Mouse (Mus musculus) limb, embryonic 11.5 days (tissue): ENCODE data around the gene Spryd4. TPM values are rescaled to one million over a fixed set of nuclear protein-coding genes. Genes with fewer than 3 reads are reported as not detected.
"Not testable (repeated sequence)": the region's sequence is repeated elsewhere in the genome, so short reads cannot be mapped to it uniquely, and the experiment has no call there.

Experiments used
- ATAC-seq: fragments of 200-750 bp; cut with Nextera tagmentation; 2 replicates; pipeline ENCODE4 v1.8.0; 2017; ENCODE audit warnings: low read depth; ENCODE audit not compliant: insufficient number of reproducible peaks, low FRiP score, low TSS enrichment
- DNase-seq: peaks from one replicate; pipeline ENCODE4 v3.0.0-alpha.2; 2015; ENCODE audit warnings: low spot score
- H3K27ac ChIP-seq: fragments of 300-500 bp; sonication (generic); replicated peaks from 2 replicates; pipeline ENCODE4 v1.5.1; 2014; ENCODE audit warnings: low read depth, mild to moderate bottlenecking, low read length
- H3K27me3 ChIP-seq: fragments of 300-500 bp; sonication (generic); 2 replicates; pipeline ENCODE4 v1.6.1; 2014; ENCODE audit warnings: mild to moderate bottlenecking, low read length, mixed read lengths; ENCODE audit not compliant: control insufficient read depth, insufficient read depth
- H3K36me3 ChIP-seq: fragments of 300-500 bp; sonication (generic); 2 replicates; pipeline ENCODE4 v1.6.1; 2014; ENCODE audit warnings: mild to moderate bottlenecking, low read length, moderate library complexity, mixed read lengths; ENCODE audit not compliant: control insufficient read depth, insufficient read depth
- H3K4me1 ChIP-seq: fragments of 300-500 bp; sonication (generic); 2 replicates; pipeline ENCODE4 v1.6.1; 2014; ENCODE audit warnings: low read length, mixed read lengths; ENCODE audit not compliant: control insufficient read depth, insufficient read depth
- H3K4me2 ChIP-seq: fragments of 300-500 bp; sonication (generic); 2 replicates; pipeline ENCODE4 v1.6.1; 2014; ENCODE audit warnings: low read depth, mild to moderate bottlenecking, moderate library complexity; ENCODE audit not compliant: severe bottlenecking
- H3K4me3 ChIP-seq: fragments of 300-500 bp; sonication (generic); 2 replicates; pipeline ENCODE4 v1.5.1; 2014; ENCODE audit warnings: low read depth, low read length
- H3K9ac ChIP-seq: fragments of 300-500 bp; sonication (generic); 2 replicates; pipeline ENCODE4 v1.6.1; 2014; ENCODE audit warnings: mild to moderate bottlenecking, low read length
- H3K9me3 ChIP-seq: fragments of 300-500 bp; sonication (generic); 2 replicates; pipeline ENCODE4 v1.6.1; 2016; ENCODE audit warnings: low read length; ENCODE audit not compliant: control insufficient read depth
- WGBS: fragments of 180-500 bp; shearing (Covaris S2); extraction: QIAGEN DNeasy Blood & Tissue Kit; methylation state at CpG from one replicate; pipeline ENCODE4 v1.1.7; 2014; 5-methylcytosine and 5-hydroxymethylcytosine counted together
- polyA plus RNA-seq: library from polyadenylated mRNA; unstranded; fragments of >200 nt; fragmentation: Nextera tagmentation; extraction: Ambion mirVana; gene quantifications from 2 replicates; pipeline ENCODE4 v1.2.1, GENCODE M21; 2014

Spryd4 gene
- polyA plus RNA-seq = 32.5 and 33.1 TPM in 2 replicates

- WGBS = under 1% methylated on average over 30 of the region's 30 CpGs
- peak within 1 kb of the TSS; percentile 49 for H3K4me3 ChIP-seq
- H3K4me1 ChIP-seq = peaks cover 5% of the 10 kb centered on the region; the same call in 1 of the 2 replicates
- DNase-seq (peak; percentile 92), ATAC-seq (peak; percentile 90)
- no peak within 1 kb of the TSS for H3K27ac ChIP-seq
- H3K27me3 ChIP-seq = no peaks in the 10 kb centered on the region
- peak within 1 kb of the TSS; percentile 60 for H3K4me2 ChIP-seq
- H3K36me3 ChIP-seq = no peaks in the 10 kb centered on the region; the same call in 1 of the 2 replicates
- H3K9me3 ChIP-seq = no peaks in the 10 kb centered on the region
- peak within 1 kb of the TSS; percentile 17; the same call in 1 of the 2 replicates for H3K9ac ChIP-seq
Observed at GRCm38 (mm10) chr10:128211390-128212108, at the start of gene Spryd4. Spryd4 (minus strand) TSS chr10:128211807.

- 89% methylated on average over 7 of the region's 7 CpGs for WGBS
- not testable (repeated sequence) for H3K27ac ChIP-seq, ATAC-seq, H3K36me3 ChIP-seq, H3K27me3 ChIP-seq, DNase-seq, H3K4me1 ChIP-seq, H3K4me2 ChIP-seq, H3K9ac ChIP-seq, H3K4me3 ChIP-seq, H3K9me3 ChIP-seq
Observed at GRCm38 (mm10) chr10:128260376-128260775, 48.8 kb upstream of the Spryd4 start.

- no peaks in the 10 kb centered on the region for H3K4me1 ChIP-seq
- no peak overlapping the region for H3K9ac ChIP-seq
- no peak overlapping the region for H3K4me2 ChIP-seq
- no peak for ATAC-seq
- 92% methylated on average over 5 of the region's 5 CpGs for WGBS
- no peaks in the 10 kb centered on the region for H3K27me3 ChIP-seq
- no peak for DNase-seq
- H3K4me3 ChIP-seq = no peak overlapping the region
- H3K36me3 ChIP-seq = no peaks in the 10 kb centered on the region
- H3K9me3 ChIP-seq = no peaks in the 10 kb centered on the region
- no peak overlapping the region for H3K27ac ChIP-seq
Observed at GRCm38 (mm10) chr10:128259946-128260345, 48.3 kb upstream of the Spryd4 start.

- H3K9ac ChIP-seq = no peak overlapping the region
- WGBS = 95% methylated on average over 4 of the region's 4 CpGs
- no peak overlapping the region for H3K27ac ChIP-seq
- no peaks in the 10 kb centered on the region for H3K36me3 ChIP-seq
- no peak for ATAC-seq
- H3K4me1 ChIP-seq = no peaks in the 10 kb centered on the region
- no peak for DNase-seq
- no peak overlapping the region for H3K4me2 ChIP-seq
- no peaks in the 10 kb centered on the region for H3K9me3 ChIP-seq
- H3K4me3 ChIP-seq = no peak overlapping the region
- H3K27me3 ChIP-seq = no peaks in the 10 kb centered on the region
Observed at GRCm38 (mm10) chr10:128258953-128259352, 47.3 kb upstream of the Spryd4 start.

- DNase-seq (no peak), ATAC-seq (no peak)
- H3K27me3 ChIP-seq = no peaks in the 10 kb centered on the region
- no peak overlapping the region for H3K9ac ChIP-seq
- 81% methylated on average over 8 of the region's 8 CpGs for WGBS
- no peaks in the 10 kb centered on the region for H3K4me1 ChIP-seq
- H3K27ac ChIP-seq = no peak overlapping the region
- no peak overlapping the region for H3K4me2 ChIP-seq
- H3K36me3 ChIP-seq = peaks cover 11% of the 10 kb centered on the region
- H3K4me3 ChIP-seq = no peak overlapping the region
- H3K9me3 ChIP-seq = no peaks in the 10 kb centered on the region
Observed at GRCm38 (mm10) chr10:128256328-128256727, 44.7 kb upstream of the Spryd4 start.

GRCm38 (mm10) chr10:128255925-128256324 is 44.3 kb upstream of the Spryd4 start:
- Histone ChIP-seq H3K4me2 (no peak overlapping the region), H3K9me3 (no peaks in the 10 kb centered on the region), H3K36me3 (peaks cover 14% of the 10 kb centered on the region), H3K9ac (no peak overlapping the region), H3K27ac (no peak overlapping the region), H3K4me1 (no peaks in the 10 kb centered on the region), H3K4me3 (no peak overlapping the region), H3K27me3 (no peaks in the 10 kb centered on the region)
- 92% methylated on average over 8 of the region's 8 CpGs for WGBS
- ATAC-seq (no peak), DNase-seq (no peak)

GRCm38 (mm10) chr10:128253677-128254255 is 42.2 kb upstream of the Spryd4 start, which contains the start of gene Apon:
Apon (plus strand) TSS chr10:128254096.
- DNase-seq = no peak
- Histone ChIP-seq H3K27ac (no peak within 1 kb of the TSS), H3K4me2 (no peak within 1 kb of the TSS), H3K9ac (no peak within 1 kb of the TSS), H3K4me1 (no peaks in the 10 kb centered on the region), H3K4me3 (no peak within 1 kb of the TSS), H3K27me3 (no peaks in the 10 kb centered on the region), H3K9me3 (no peaks in the 10 kb centered on the region), H3K36me3 (peaks cover 33% of the 10 kb centered on the region)
- no peak for ATAC-seq
- WGBS = 89% methylated on average over 4 of the region's 4 CpGs

GRCm38 (mm10) chr10:128250565-128250964 is 39.0 kb upstream of the Spryd4 start:
- DNase-seq (no peak), ATAC-seq (no peak)
- Histone ChIP-seq H3K9me3 (no peaks in the 10 kb centered on the region), H3K36me3 (peaks cover 51% of the 10 kb centered on the region), H3K27ac (no peak overlapping the region), H3K4me2 (no peak overlapping the region), H3K9ac (no peak overlapping the region), H3K27me3 (no peaks in the 10 kb centered on the region), H3K4me3 (no peak overlapping the region), H3K4me1 (no peaks in the 10 kb centered on the region)
- WGBS = 98% methylated on average over 12 of the region's 13 CpGs
